Mouse (Mus musculus) urinary bladder, adult 18-20 months (tissue): ENCODE data around the gene Snrnp25.

Experiments
- DNase-seq, 2 experiments: peaks; one replicate each; pipeline ENCODE4 v3.0.0; 2022; ENCODE audit warnings: low spot score in 2 of 2, mixed read lengths in 2 of 2

The Snrnp25 gene

GRCm38 (mm10) chr11:32244064-32244463 is 38.8 kb downstream of the Snrnp25 start:
- DNase-seq, result no peak

DNA sequence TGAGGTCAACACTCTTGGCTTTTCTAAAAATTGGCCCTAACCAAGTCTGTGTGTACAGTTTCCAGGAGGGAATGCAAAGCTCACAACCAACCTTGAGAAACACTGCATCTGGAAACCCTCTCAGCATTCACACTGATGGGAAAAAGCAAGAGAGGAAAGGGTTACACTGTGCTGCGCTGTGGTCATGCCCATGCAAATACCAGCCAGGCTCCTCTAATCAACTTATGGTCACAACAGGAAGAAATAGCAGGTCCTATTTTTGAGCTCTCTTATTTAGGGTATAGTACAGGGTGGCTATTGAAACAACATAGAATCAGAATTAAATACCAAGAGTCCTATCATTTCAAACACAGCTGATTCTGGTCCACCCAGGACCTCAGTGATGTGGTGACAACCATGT is 39.4 kb downstream of the Snrnp25 start:
- no peak for DNase-seq

DNA sequence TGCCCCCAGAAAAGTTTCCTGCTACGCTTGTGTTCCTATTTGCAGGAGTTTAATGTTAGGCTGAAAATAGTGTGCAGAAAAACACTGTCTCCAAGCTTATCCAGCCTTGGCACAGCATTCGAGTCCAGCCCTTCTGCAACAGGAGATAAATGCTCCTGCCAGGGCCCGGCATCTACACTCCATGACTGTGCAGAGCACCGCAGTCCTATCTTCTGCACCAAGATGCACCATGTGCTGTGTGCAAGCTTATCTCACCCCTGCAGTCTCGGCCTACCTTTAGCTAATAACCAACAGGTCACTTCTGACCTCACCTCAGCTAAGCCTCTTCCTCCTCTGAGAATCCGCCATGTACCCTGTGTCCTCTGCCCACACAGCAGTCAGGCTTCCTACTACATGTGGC is 40.4 kb downstream of the Snrnp25 start:
- no peak for DNase-seq

GRCm38 (mm10) chr11:32247068-32247467 is 41.9 kb downstream of the Snrnp25 start:
- DNase-seq, result no peak

GRCm38 (mm10) chr11:32248350-32248749 is 43.1 kb downstream of the Snrnp25 start:
- DNase-seq, result no peak

DNA sequence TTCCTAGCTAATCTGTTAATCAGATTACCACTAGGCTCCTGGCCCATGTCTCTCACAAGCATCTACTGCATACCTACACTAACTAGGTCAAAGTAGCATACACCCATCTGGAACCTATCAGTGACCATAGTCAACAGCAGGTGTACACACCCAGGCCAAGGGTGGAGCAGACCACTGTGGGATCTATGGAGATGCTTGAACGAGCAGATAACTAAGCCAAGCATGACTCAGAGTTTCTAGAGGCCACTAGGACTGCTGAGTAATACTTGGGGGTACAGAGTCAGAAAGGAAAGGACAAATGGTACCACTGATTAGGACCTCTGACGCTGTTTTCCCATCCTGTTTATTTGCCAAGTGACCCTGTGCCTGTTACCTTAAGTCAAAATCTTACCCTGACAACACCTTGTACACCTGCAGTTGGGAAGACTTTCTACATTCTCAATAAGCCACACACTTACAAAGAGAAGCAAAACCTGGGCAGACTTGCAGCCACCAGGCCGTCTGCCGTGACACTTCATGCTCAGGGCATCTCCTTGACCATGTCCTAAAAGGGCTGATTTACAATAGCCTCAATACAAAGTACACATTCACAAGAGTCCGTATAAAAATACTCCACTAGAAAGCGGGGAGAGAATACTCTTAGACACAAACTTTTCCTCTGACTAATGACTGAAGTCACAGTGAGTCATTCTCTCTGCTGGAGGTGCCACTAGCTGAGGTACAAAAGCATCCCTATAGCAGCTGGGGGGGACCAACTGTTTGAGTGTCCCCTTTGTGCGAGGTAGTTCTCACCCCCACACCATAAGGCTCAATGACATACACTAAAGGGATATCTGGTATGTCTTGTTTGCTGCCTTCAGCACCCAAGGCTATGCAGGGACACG is 45.9 kb downstream of the Snrnp25 start:
- DNase-seq, result no peak

DNA sequence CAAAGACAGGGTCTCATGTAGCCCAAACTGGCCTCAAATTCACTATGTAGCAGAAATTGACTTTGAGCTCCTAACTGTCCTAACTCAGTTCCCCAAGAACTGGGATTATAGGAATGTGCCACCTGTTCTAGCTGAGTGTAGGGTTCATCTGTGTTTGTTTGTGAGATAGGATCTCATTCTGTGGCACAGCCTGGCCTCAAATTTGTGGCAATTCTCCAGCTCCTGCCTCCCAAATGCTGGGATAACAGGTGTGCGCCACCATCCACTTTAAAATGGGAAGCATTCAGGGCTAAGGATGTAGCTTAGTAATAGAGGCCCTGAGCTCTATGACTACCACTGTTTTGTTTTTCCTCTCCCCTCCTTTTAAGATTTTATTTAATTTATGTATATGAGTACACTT is 47.9 kb downstream of the Snrnp25 start:
- DNase-seq, result no peak

DNA sequence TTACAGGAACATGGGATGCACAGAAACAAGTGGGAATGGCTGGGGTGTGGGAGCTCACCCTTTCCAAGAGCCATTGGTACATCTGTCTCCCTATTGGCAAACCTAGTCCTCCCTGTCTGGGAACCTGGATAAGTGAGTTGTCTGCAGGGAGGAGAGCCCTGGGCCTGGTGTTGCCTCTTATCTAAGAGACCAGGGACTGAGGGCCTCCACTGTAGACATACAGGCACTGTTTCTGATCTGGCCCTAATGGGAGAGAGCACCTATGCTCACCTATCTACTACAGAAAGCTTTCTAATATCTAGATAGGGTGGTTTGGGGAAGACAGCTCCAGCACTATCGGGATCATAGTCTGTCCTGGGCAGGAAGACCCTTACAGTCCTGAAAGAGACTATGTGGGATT is 50.9 kb downstream of the Snrnp25 start:
- DNase-seq, result no peak

GRCm38 (mm10) chr11:32256566-32256965 is 51.4 kb downstream of the Snrnp25 start:
- DNase-seq, result no peak
